Mouse (Mus musculus) layer of hippocampus, adult 9-11 months (tissue): ENCODE measurements around the gene Acbd3.
A peak's percentile ranks its signal among the peaks of the same experiment; 100 is the strongest.

Source experiments
- DNase-seq: peaks from one replicate; pipeline ENCODE4 v3.0.0; 2022

Acbd3 gene

GRCm38 (mm10) chr1:180725704-180726179, at the start of gene Acbd3:
Gene Acbd3 (plus strand): TSS chr1:180726043.
- peak; percentile 91 for DNase-seq

DNA sequence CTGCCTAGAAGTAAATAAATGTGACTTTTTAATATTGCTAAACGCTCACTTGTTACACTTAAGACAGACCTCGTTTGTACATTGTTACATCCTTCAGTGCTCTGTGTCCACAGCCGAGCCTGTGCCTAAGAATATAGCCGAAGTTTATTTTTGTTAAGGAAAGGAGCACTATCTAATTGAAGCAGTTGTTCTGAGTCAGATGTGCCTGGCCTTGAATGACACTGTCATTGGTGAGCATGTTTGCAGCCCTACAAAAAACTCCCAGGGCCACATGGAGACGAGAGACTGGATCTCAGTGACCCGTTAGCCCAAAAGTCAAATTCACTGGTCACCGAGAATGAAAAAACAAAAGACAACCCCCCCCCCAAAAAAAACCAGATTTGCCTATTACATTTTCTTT, 34.6 kb upstream of the Acbd3 start:
- DNase-seq, result no peak

DNA sequence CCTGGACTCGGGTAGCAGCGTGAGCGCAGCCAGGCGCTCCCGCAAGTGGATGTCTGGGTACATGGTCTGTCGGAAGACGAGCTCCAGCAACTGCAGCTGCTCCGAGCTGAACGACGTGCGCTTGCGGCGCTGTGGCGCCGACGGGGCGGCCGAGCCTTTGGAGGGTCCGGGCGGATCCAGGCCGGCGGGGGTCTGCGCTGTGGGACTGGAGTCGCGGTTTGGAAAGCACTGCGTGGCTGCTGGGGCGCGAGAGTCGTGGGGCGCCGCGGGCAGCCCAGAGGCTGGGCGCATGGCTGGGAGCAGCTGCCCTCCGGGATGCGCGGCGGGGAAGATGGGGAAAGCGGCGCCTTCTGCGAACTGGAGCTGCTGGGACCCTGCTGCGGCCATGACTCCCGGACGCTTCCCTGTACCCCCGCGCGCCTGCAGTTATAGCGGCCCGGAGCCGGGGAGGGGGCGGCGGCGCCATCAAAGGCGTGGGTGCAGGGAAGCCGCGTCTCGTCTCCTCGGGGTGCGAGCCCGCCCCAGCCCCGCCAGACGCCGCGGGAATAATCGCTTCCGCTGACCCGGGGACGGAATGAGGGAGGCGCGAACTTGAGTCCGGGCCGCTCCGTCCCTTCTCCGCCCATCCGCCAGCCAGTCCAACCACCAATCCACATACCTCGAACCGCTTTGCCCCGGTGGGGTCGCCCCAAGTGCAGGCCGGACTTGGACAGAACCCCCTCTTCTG, 29.1 kb upstream of the Acbd3 start, which contains the start of gene Mixl1:
Gene Mixl1 (minus strand): TSS at position 409 of the 727 bp plus-strand sequence.
- DNase-seq, result no peak

DNA sequence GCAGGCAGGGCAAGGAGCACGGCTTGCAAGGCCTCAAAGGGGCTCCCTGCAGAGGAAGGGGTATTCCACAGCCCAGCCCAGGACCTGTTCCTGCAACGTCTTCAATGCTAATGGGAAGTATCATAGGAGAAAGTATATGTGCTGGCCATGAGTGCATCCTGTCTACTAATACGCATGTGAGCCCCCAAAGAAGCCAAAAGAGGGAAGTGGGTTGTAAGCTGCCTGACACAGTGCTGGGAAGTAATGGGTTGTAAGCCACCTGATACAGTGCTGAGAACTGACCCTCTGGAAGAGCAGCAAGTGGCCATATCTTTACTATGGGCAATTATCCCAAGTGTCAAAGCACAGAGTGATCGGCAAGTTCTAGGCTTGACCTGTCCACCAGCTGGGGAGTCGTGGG, 27.8 kb upstream of the Acbd3 start:
- no peak for DNase-seq

- no peak for DNase-seq
Measured at GRCm38 (mm10) chr1:180703400-180703799, 22.4 kb upstream of the Acbd3 start.

DNA sequence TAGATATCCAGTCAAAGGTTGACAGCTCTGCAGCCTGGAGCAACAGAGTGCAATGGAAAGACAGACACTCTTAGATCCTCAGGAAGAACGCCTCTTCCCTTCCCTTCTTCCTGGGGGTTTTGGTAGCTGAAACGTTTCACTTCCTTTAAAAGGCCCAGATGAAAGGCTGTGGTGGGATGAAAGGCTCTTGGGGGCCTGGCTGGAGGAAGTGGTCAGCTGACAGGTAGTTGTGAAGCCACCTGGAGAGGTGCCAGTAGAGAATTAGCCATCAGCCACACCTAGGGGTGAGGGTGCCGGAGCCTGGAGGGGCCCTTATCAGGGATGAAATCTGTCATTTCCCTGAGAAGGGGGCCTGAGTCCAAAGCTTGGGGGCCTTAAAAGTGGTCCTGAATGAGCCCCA, 18.5 kb upstream of the Acbd3 start:
- DNase-seq, result no peak

DNA sequence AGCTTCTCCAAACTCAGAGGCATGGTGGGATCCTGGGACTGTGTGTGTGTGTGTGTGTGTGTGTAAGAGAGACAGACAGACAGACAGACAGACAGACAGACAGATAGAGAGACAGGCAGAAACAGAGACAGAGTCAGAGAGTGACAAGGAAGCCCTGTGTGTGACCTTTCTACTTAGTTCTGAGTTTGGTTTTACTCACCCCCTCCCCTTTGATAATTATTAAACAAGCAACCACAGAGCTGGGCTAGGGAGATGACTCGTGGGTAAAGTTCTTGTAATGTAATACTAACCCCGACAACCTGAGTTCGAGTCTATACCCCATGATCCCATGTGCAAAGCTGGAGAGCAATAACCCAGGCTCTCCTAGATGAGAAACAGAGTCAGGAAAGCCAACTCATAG, 18.0 kb upstream of the Acbd3 start:
- no peak for DNase-seq

DNA sequence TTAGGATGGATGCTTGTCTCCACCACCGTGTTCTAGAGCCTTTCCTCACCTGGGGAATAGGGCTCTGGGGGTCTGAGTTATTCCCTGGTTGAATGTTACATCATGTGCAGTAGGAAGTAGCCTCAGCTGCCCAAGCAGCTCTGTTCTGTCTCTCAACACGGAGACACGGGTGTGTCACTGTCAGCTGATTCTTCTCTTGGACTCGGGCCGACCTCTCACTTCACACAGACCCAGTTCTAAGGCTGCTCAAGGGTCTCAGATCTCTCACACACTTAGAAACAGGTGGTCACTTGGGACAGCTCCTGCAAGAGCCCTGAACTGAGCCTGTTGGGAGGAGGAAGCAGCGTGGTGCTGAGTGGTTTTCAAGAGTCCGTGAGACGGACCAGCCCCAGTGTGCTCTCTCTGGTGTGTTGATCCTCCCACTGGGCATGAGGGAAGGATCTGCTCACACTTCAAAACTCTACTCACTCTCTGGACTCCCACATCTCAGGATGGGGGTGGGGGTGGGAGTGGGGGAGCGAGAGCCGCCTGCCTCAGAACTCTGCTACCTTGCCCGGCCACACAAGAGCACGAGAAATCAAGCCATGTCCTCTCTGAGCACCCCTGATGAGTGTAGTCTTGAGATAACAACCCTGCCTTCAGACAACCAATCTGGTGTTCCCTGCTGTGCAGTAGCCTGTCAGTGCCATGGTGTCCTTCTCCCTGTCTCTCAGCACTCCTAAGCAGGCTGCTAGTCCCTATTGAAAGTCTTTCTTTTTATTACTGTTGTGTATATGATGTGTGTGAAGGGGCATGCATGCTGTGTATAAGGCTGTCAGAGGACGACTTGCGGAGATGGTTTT, 16.7 kb upstream of the Acbd3 start:
- DNase-seq, result no peak

DNA sequence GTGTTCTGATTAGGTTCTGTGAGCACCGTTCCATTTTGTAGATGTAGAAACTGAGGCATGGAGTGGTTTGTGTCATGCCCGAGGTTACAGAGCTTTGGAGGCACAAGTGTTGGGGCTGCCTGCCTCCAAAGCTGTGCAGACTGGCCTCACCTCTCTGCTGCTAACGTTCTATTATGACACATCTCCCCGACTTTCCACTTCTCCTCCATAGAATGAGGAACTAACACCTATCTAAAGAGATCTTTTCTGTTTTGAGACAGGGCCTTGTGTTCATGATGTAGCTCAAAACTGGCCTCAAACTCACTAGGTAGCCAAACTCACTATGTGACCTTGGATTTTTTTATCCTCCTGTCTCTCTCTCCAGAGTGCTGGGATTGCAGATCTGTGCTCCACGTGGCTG, 7.1 kb upstream of the Acbd3 start:
- DNase-seq, result no peak

DNA sequence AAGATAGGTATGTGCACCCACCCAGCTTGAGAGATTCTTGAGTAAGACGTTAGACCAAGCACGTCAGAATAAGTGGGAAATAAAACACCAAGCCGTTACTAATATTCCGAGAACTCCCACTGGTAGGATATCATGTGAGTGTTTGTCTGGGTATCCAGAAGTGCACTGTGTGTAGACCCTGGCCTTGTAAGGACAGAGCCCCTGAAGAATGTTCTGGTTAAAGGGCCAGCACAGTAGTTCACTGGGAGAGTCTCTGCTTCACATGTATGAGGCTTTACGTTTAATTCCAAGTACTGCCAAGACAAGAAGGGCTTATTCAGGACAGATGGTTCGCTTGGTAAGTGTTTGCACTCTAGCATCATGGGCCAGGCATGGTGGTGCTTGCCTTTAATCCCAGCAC, 6.4 kb upstream of the Acbd3 start:
- DNase-seq, result no peak

DNA sequence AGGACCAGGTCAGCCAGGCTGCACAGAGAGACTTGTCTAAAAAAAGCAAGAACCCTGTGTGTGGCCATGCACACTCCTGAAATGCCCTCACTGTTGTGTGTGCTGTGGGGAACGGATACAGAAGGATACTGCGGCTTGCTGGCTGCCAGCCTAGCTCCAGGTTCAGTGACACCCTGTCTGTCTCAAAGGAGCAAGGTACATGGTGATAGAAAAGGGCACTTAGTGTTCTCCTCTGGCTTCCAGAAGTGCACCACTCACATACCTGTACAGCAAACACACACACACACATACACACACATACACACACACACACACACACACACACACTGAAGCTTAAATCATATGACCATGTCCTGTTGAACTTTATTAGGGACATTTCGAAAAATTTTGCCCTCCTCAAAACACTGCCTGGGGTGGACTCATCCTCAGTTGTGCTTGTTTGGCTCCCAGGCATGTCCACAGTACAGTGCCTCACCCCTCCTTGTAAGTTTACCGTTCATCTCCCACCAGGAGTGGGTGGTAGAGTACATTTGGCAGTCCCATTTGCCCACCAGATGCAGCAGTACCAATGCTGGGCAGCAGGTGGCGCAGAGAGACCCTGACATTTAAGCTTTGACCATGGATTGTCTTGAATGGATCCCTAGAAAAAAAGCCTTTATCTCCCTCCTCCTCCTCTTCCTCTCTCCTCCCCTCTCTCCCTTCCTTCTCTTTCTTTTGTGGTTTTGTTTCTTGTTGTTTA, 5.7 kb upstream of the Acbd3 start:
- DNase-seq, result peak; percentile 60

DNA sequence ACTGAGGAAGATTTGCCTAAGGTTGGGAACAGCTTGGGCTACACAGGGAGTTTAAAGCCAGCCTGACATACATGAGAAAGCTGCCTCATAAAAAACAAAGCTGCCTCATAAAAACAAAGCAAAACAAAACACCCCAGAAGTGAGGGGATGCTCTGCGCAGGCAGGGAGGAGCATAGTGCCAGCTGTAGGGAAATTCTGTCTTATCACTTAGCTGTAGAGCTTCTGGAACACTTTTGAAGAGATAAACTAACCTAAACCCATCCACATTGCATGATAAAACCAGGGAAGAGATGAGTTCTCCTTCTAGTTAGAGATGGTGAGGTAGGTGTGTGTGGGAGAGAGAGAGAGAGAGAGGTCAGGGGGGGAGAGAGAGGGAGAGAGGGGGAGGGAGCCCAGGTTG, 3.2 kb upstream of the Acbd3 start:
- DNase-seq, result no peak

GRCm38 (mm10) chr1:180723701-180724238, 2.1 kb upstream of the Acbd3 start:
- no peak for DNase-seq

DNA sequence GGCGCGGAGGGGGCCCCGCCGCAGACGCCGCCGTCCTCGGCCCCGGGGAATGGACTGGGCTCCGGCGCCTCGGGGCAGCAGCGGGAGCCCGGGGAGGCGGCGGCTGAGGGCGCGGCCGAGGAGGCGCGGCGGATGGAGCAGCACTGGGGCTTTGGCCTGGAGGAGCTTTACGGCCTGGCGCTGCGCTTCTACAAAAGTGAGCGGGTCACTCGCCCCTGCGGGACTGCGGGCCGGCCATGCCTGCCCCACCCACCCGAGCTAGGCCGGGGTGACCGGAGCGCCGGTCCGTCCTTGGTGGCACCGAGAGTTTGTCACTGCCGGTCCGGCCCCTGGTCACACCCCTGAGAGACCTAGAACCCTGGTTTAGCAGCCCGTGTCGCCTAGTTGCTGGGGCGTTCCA, 340 bp downstream of the Acbd3 start:
- no peak for DNase-seq

DNA sequence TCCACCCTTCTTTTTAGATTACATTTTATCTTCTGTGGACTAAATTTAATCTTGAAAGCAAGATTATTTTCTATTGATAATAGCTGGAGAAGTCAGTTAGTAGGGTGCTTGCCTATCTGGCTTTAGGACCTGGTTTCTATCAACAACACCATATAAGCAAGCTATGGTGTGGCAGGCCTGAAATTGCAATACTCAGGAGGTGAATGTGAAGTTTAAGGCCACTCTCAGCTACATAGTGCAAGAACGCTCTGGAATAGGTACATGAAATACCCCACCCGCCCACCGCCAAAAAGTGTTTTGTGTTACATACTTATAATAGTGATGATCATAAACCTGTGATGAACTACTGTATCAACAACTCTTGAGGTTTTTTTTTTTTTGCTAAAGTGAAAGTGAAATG, 3.4 kb downstream of the Acbd3 start:
- DNase-seq, result no peak

DNA sequence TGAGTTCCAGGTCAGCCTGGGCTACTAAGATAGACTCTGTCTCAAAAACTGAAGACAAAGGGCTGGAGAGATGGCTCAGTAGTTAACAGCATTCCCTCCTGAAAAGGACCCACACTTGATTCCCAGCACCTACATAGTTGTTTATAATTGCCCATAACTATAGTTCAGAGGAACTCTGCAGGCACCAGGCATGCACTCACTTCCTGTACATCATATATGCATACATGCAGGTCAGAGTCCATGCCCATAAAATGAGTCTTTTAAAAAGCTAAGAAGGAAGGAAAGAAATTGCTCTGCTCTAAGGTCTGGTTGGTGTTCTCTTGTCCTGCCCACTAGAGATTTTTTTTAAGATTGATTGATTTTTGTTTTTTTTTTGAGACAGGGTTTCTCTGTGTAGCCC, 22.0 kb downstream of the Acbd3 start:
- DNase-seq, result no peak

GRCm38 (mm10) chr1:180752115-180752514, 26.3 kb downstream of the Acbd3 start:
- no peak for DNase-seq

- DNase-seq, result no peak
Measured at GRCm38 (mm10) chr1:180754376-180754775, 28.5 kb downstream of the Acbd3 start.

DNA sequence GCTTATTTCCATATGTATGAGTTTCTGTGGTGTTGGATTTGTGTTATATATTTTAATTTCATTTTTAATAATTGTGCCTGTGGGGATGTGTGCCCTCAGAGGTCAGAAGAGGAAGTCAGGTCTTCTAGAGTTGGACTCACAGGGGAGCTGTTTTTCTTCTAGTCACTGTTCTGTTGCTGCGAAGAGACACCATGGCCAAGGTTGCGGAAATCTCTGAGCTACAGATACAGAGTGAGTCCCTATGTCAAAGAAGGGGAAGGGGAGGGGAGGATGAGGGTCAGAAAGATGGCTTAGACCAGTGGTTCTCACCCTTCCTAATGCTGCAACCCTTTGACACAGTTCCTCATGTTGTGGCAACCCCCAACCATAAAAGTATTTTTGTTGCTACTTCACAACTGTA, 30.9 kb downstream of the Acbd3 start:
- no peak for DNase-seq

- no peak for DNase-seq
Measured at GRCm38 (mm10) chr1:180757252-180757955, 31.6 kb downstream of the Acbd3 start.

- DNase-seq, result no peak
Measured at GRCm38 (mm10) chr1:180757956-180758520, 32.2 kb downstream of the Acbd3 start.

- DNase-seq, result no peak
Measured at GRCm38 (mm10) chr1:180762180-180762579, 36.3 kb downstream of the Acbd3 start.
